Mouse (Mus musculus) midbrain, postnatal 0 days (tissue): ENCODE results near the gene Akr1e1. TPM values are rescaled to one million over a fixed set of nuclear protein-coding genes. Genes with fewer than 3 reads are reported as not detected.

Experiments
- ATAC-seq: fragments of 200-750 bp; cut with Nextera tagmentation; 2 replicates; pipeline ENCODE4 v1.8.0; 2017; ENCODE audit warnings: moderate number of reproducible peaks, mild to moderate bottlenecking, moderate TSS enrichment, moderate library complexity; ENCODE audit not compliant: low FRiP score
- DNase-seq: peaks from one replicate; pipeline ENCODE4 v3.0.0-alpha.2; 2015; ENCODE audit warnings: low spot score
- H3K27ac ChIP-seq: fragments of 300-500 bp; sonication (generic); 2 replicates; pipeline ENCODE4 v1.5.1; 2014; ENCODE audit warnings: low read depth, mild to moderate bottlenecking, low read length, mixed read lengths
- H3K27me3 ChIP-seq: fragments of 300-500 bp; sonication (generic); 2 replicates; pipeline ENCODE4 v1.6.1; 2014; ENCODE audit warnings: low read length, control low read depth, mixed read lengths; ENCODE audit not compliant: insufficient read depth
- H3K36me3 ChIP-seq: fragments of 300-500 bp; sonication (generic); 2 replicates; pipeline ENCODE4 v1.6.1; 2014; ENCODE audit warnings: low read length, control low read depth, mixed read lengths; ENCODE audit not compliant: insufficient read depth
- H3K4me1 ChIP-seq: fragments of 300-500 bp; sonication (generic); 2 replicates; pipeline ENCODE4 v1.6.1; 2014; ENCODE audit warnings: mild to moderate bottlenecking, control low read depth, antibody characterized with exemption, low read length, mixed read lengths; ENCODE audit not compliant: insufficient read depth
- H3K4me2 ChIP-seq: fragments of 300-500 bp; sonication (generic); 2 replicates; pipeline ENCODE4 v1.6.1; 2014; ENCODE audit warnings: low read depth, mild to moderate bottlenecking, low read length, mixed read lengths; ENCODE audit not compliant: poor library complexity, severe bottlenecking
- H3K4me3 ChIP-seq: fragments of 300-500 bp; sonication (generic); 2 replicates; pipeline ENCODE4 v1.5.1; 2014; ENCODE audit warnings: low read depth, mild to moderate bottlenecking, low read length, moderate library complexity
- H3K9ac ChIP-seq: fragments of 300-500 bp; sonication (generic); replicated peaks from 2 replicates; pipeline ENCODE4 v1.6.1; 2014; ENCODE audit warnings: mild to moderate bottlenecking, low read length, moderate library complexity, mixed read lengths; ENCODE audit not compliant: poor library complexity, severe bottlenecking
- H3K9me3 ChIP-seq: fragments of 300-500 bp; sonication (generic); 2 replicates; pipeline ENCODE4 v1.6.1; 2016; ENCODE audit warnings: low read length, control low read depth
- CTCF ChIP-seq: IDR thresholded peaks from 2 replicates; pipeline ENCODE4 v1.5.1; 2016; ENCODE audit warnings: antibody characterized with exemption, mild to moderate bottlenecking
- WGBS: fragments of 180-500 bp; shearing (Covaris S2); extraction: QIAGEN DNeasy Blood & Tissue Kit; methylation state at CpG from one replicate; pipeline ENCODE4 v1.1.7; 2014; 5-methylcytosine and 5-hydroxymethylcytosine counted together
- polyA plus RNA-seq: library from polyadenylated mRNA; unstranded; fragments of >200 nt; fragmentation: Nextera tagmentation; extraction: Ambion mirVana; gene quantifications from 2 replicates; pipeline ENCODE4 v1.2.1, GENCODE M21; 2015
- total RNA-seq: library from RNA; depleted of rRNA; stranded (reverse); fragments of >200 nt; gene quantifications from 2 replicates; pipeline ENCODE4 v1.2.3, GENCODE M21; 2014; rRNA removed

Gene Akr1e1
- total and polyA plus RNA-seq, 2 experiments from 2014 or later = 7.3 to 28.4 TPM

DNA sequence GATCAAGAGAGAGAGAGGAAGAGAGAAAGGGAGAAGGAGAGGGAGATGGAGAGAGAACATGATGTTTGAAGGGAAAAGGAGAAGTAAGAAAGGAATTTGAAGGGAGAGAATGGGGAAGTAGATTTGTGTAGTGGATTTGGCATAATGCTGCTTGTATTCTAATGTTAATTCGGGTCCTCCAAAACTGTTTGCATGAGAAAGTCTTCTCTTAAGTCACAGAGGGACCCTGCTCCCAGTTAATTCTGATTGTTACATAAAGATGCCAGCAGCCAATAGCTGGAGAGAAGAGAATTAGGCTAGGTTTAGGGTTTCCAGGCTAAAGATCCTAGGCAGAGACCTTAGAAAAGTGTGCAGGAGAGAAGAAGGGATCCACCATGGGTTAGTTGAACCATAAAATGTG, 49.8 kb downstream of the Akr1e1 start:
- 64% methylated on average over 1 of the region's 1 CpGs for WGBS
- Histone ChIP-seq H3K27ac (no peak overlapping the region), H3K36me3 (no peaks in the 10 kb centered on the region), H3K9me3 (no peaks in the 10 kb centered on the region), H3K4me1 (no peaks in the 10 kb centered on the region), H3K9ac (no peak overlapping the region), H3K4me2 (no peak overlapping the region), H3K4me3 (no peak overlapping the region), H3K27me3 (no peaks in the 10 kb centered on the region)
- no peak for DNase-seq
- TF ChIP-seq CTCF = no peak
- ATAC-seq = no peak

Other genes starting within 250 kb of the Akr1e1 start
- not detected in 2 replicates for gene Akr1c6, start 174.9 kb downstream of the Akr1e1 start, total RNA-seq
- not detected in 2 replicates for gene Akr1c6, start 174.9 kb downstream of the Akr1e1 start, polyA plus RNA-seq
- not detected in 2 replicates for gene Akr1c20, start 85.8 kb downstream of the Akr1e1 start, total RNA-seq
- not detected in 2 replicates for gene Akr1c20, start 85.8 kb downstream of the Akr1e1 start, polyA plus RNA-seq
- gene Akr1c21, start 35.1 kb downstream of the Akr1e1 start, total RNA-seq = not detected in 2 replicates
- gene Akr1c21, start 35.1 kb downstream of the Akr1e1 start, polyA plus RNA-seq = not detected in 2 replicates